Mouse (Mus musculus) layer of hippocampus, adult 18-20 months (tissue): ENCODE measurements around the gene Guk1. TPM values are rescaled to one million over a fixed set of nuclear protein-coding genes. Genes with fewer than 3 reads are reported as not detected.

Source experiments
- DNase-seq, 2 experiments: peaks; one replicate each; pipeline ENCODE4 v3.0.0; 2022; ENCODE audit warnings: low spot score in 2 of 2
- total RNA-seq, 2 experiments: library from RNA; stranded (reverse); gene quantifications; 2 replicates each; pipeline ENCODE4 v1.2.3; 2021

The Guk1 gene
- total RNA-seq, 2 experiments from 2014 or later = 148 to 152 TPM

- no peak for DNase-seq
These were observed 57.5 kb downstream of the Guk1 start for GRCm38 (mm10) chr11:59134373-59134997.

Other genes with a start within 250 kb of the Guk1 start
- gene Hist3h2ba, start 243.3 kb downstream of the Guk1 start, total RNA-seq = 10 to 100 TPM; 82.1 to 87.0 TPM
- gene Hist3h2a, start 237.5 kb downstream of the Guk1 start, total RNA-seq = 10 to 100 TPM; 69.9 to 70.6 TPM
- gene Trim17, start 237.5 kb downstream of the Guk1 start, total RNA-seq = 1 to 10 TPM; 4.7 to 5.7 TPM
- gene Trim11, start 214.1 kb downstream of the Guk1 start, total RNA-seq = 10 to 100 TPM; 29.1 to 30.4 TPM
- 1 to 10 TPM in 1 of 2 experiments, under 1 TPM in 1; 0.91 to 1.7 TPM for gene Obscn, start 55.8 kb downstream of the Guk1 start, total RNA-seq
- 1 to 10 TPM; 6.7 TPM for gene Iba57, start 28.5 kb downstream of the Guk1 start, total RNA-seq
- 10 to 100 TPM; 11.9 to 13.6 TPM for gene Gjc2, start 9.0 kb downstream of the Guk1 start, total RNA-seq
- gene Mrpl55, start 10.3 kb upstream of the Guk1 start, total RNA-seq = 10 to 100 TPM; 35.9 to 42.8 TPM
- gene 2310033P09Rik, start 16.1 kb upstream of the Guk1 start, total RNA-seq = 10 to 100 TPM; 26.6 to 27.3 TPM
- gene Arf1, start 36.1 kb upstream of the Guk1 start, total RNA-seq = 100 to 1,000 TPM; 512 to 556 TPM
- gene Wnt3a, start 98.5 kb upstream of the Guk1 start, total RNA-seq = under 1 TPM in 1 of 2 experiments, not detected in 1; 0.25 TPM
- gene Wnt9a, start 114.7 kb upstream of the Guk1 start, total RNA-seq = 1 to 10 TPM; 3.5 to 4.1 TPM
- gene Prss38, start 183.4 kb upstream of the Guk1 start, total RNA-seq = not detected